Mouse (Mus musculus) embryonic stem cell, embryonic (primary cell): ENCODE data around the gene Pnkp.

Experiments
- CTCF ChIA-PET, 4 experiments: fragments of 300-600 bp in 2 of 4; fragments of 350-600 bp in 2 of 4; sonication (Branson Sonifier 250); formaldehyde crosslinking; loops; one replicate each; lab custom pipeline; 2022; ENCODE audit warnings: inconsistent platforms in 2 of 4; lab: Charles Lee
- POLR2A ChIA-PET, 4 experiments: fragments of 300-600 bp in 2 of 4; fragments of 350-600 bp in 2 of 4; sonication (Branson Sonifier 250); formaldehyde crosslinking; loops; one replicate each; lab custom pipeline; 2022; ENCODE audit warnings: antibody characterized with exemption in 4 of 4, inconsistent platforms in 1 of 4; lab: Charles Lee

Gene Pnkp

GRCm38 (mm10) chr7:44857042-44857552, at the start of gene Pnkp:
Gene Pnkp, plus strand, starts transcription at chr7:44857139.
- ChIA-PET CTCF (interaction anchor here in 1 of 4 experiments (0.8 to 1.6 kb wide), 4 partner anchors 9 to 112 kb away, joined by 3 to 5 read pairs (median 4); partner anchors contain the start of genes Akt1s1, Ptov1 and Tbc1d17), POLR2A (interaction anchor here in 3 of 4 experiments (0.6 to 52.0 kb wide), 35 partner anchors 7 to 609 kb away, joined by 3 to 2007 read pairs (median 6); partner anchors contain the start of genes Atf5 (in 3 of the 3), Il4i1 (in 3 of the 3), Nup62 (in 3 of the 3) and Ptov1 (in 3 of the 3))

- POLR2A ChIA-PET: interaction anchor here in 3 of 4 experiments (0.6 to 2.1 kb wide), 9 partner anchors 8 to 177 kb away, joined by 3 to 11 read pairs (median 4); partner anchors contain the start of genes Atf5 (in 1 of the 3), Il4i1 (in 1 of the 3), Izumo2 (in 1 of the 3) and Prmt1 (in 1 of the 3)
- CTCF ChIA-PET: interaction anchor here in 1 of 4 experiments (0.6 kb wide), 1 partner anchor 95 kb away, joined by 10 read pairs; no protein-coding TSS in a partner anchor
Measured at GRCm38 (mm10) chr7:44808927-44809326, 48.0 kb upstream of the Pnkp start.

- CTCF ChIA-PET: no interaction called here
- POLR2A ChIA-PET: interaction anchor here in 3 of 4 experiments (0.5 to 2.1 kb wide), 6 partner anchors 8 to 305 kb away, joined by 3 to 11 read pairs (median 4); no protein-coding TSS in a partner anchor
Measured at GRCm38 (mm10) chr7:44809466-44809865, 47.5 kb upstream of the Pnkp start.

GRCm38 (mm10) chr7:44810365-44810764, 46.6 kb upstream of the Pnkp start:
- POLR2A ChIA-PET: interaction anchor here in 1 of 4 experiments (1.0 to 1.4 kb wide), 2 partner anchors 10 to 19 kb away, joined by 3 read pairs; no protein-coding TSS in a partner anchor
- CTCF ChIA-PET: no interaction called here

- ChIA-PET POLR2A (interaction anchor here in 1 of 4 experiments (1.0 to 1.4 kb wide), 5 partner anchors 8 to 59 kb away, joined by 3 to 4 read pairs (median 3); partner anchors contain the start of gene Ptov1), CTCF (no interaction called here)
Measured at GRCm38 (mm10) chr7:44810819-44811557, 46.0 kb upstream of the Pnkp start.

GRCm38 (mm10) chr7:44812651-44813325, 44.2 kb upstream of the Pnkp start:
- ChIA-PET CTCF (interaction anchor here in 1 of 4 experiments (0.6 to 0.7 kb wide), 2 partner anchors 100 to 319 kb away, joined by 4 to 5 read pairs; no protein-coding TSS in a partner anchor), POLR2A (interaction anchor here in 3 of 4 experiments (0.5 to 1.7 kb wide), 10 partner anchors 9 to 222 kb away, joined by 3 to 8 read pairs (median 3); partner anchors contain the start of gene Kcnc3 (in 1 of the 3))

- POLR2A ChIA-PET: interaction anchor here in 3 of 4 experiments (1.7 to 43.6 kb wide), 10 partner anchors 10 to 172 kb away, joined by 8 to 2007 read pairs (median 69); partner anchors contain the start of genes Akt1s1 (in 3 of the 3), Tbc1d17 (in 3 of the 3), Pnkp (in 2 of the 3) and Izumo2 (in 1 of the 3)
- CTCF ChIA-PET: no interaction called here
Measured at GRCm38 (mm10) chr7:44813985-44814384, 43.0 kb upstream of the Pnkp start.

GRCm38 (mm10) chr7:44814423-44814822, 42.5 kb upstream of the Pnkp start:
- POLR2A ChIA-PET: interaction anchor here (0.6 to 43.6 kb wide), 25 partner anchors 10 to 208 kb away, joined by 3 to 2007 read pairs (median 28); partner anchors contain the start of genes Akt1s1 (in 3 of the 4), Ptov1 (in 3 of the 4), Tbc1d17 (in 3 of the 4) and Pnkp (in 2 of the 4)
- CTCF ChIA-PET: interaction anchor here in 2 of 4 experiments (0.6 to 3.4 kb wide), 2 partner anchors 12 to 315 kb away, joined by 3 to 28 read pairs; no protein-coding TSS in a partner anchor

- ChIA-PET CTCF (interaction anchor here (0.6 to 3.4 kb wide), 19 partner anchors 9 to 651 kb away, joined by 3 to 28 read pairs (median 3); partner anchors contain the start of genes Emc10 (in 1 of the 4), Fam71e1 (in 1 of the 4), Fuz (in 1 of the 4) and Rras (in 1 of the 4)), POLR2A (interaction anchor here (0.6 to 43.6 kb wide), 140 partner anchors 7 to 1349 kb away, joined by 3 to 2007 read pairs (median 5); partner anchors contain the start of genes Akt1s1 (in 3 of the 4), Ap2a1 (in 3 of the 4), Izumo2 (in 3 of the 4) and Prmt1 (in 3 of the 4))
Measured at GRCm38 (mm10) chr7:44814952-44815553, 41.9 kb upstream of the Pnkp start.

- POLR2A ChIA-PET: interaction anchor here (0.5 to 43.6 kb wide), 199 partner anchors 8 to 1350 kb away, joined by 3 to 2007 read pairs (median 4); partner anchors contain the start of genes Akt1s1 (in 3 of the 4), Ap2a1 (in 3 of the 4), Emc10 (in 3 of the 4) and Fam71e1 (in 3 of the 4)
- CTCF ChIA-PET: interaction anchor here (0.5 to 3.4 kb wide), 26 partner anchors 8 to 895 kb away, joined by 3 to 28 read pairs (median 3); partner anchors contain the start of genes Emc10 (in 1 of the 4), Fam71e1 (in 1 of the 4), Fuz (in 1 of the 4) and Rras (in 1 of the 4)
Measured at GRCm38 (mm10) chr7:44815721-44816469, 41.0 kb upstream of the Pnkp start, which contains the start of the genes Nup62 and Il4i1. Gene Nup62, plus strand, starts transcription at chr7:44816088. Gene Il4i1, plus strand, starts transcription at chr7:44816387.

GRCm38 (mm10) chr7:44816470-44817021, 40.4 kb upstream of the Pnkp start, which contains the start of gene Atf5:
Gene Atf5, minus strand, starts transcription at chr7:44816658.
- POLR2A ChIA-PET: interaction anchor here (0.6 to 43.6 kb wide), 148 partner anchors 8 to 1350 kb away, joined by 3 to 2007 read pairs (median 5); partner anchors contain the start of genes Akt1s1 (in 3 of the 4), Ap2a1 (in 3 of the 4), Emc10 (in 3 of the 4) and Fam71e1 (in 3 of the 4)
- CTCF ChIA-PET: interaction anchor here in 3 of 4 experiments (1.0 to 3.4 kb wide), 12 partner anchors 8 to 322 kb away, joined by 3 to 28 read pairs (median 4); partner anchors contain the start of gene Tbc1d17 (in 1 of the 3)

- CTCF ChIA-PET: interaction anchor here in 2 of 4 experiments (1.2 to 3.4 kb wide), 3 partner anchors 9 to 12 kb away, joined by 3 to 28 read pairs (median 6); no protein-coding TSS in a partner anchor
Measured at GRCm38 (mm10) chr7:44817441-44817840, 39.5 kb upstream of the Pnkp start.

GRCm38 (mm10) chr7:44818164-44818563, 38.8 kb upstream of the Pnkp start:
- CTCF ChIA-PET: interaction anchor here in 2 of 4 experiments (1.2 to 2.2 kb wide), 3 partner anchors 8 to 73 kb away, joined by 3 to 11 read pairs (median 6); no protein-coding TSS in a partner anchor

More at GRCm38 (mm10) chr7:44817441-44817840, 39.5 kb upstream of the Pnkp start:
- POLR2A ChIA-PET: interaction anchor here (0.7 to 43.6 kb wide), 51 partner anchors 8 to 512 kb away, joined by 3 to 2007 read pairs (median 13); partner anchors contain the start of genes Akt1s1 (in 3 of the 4), Izumo2 (in 3 of the 4), Tbc1d17 (in 3 of the 4) and Vrk3 (in 3 of the 4)

GRCm38 (mm10) chr7:44818751-44819235, 38.1 kb upstream of the Pnkp start:
- POLR2A ChIA-PET: interaction anchor here (0.6 to 43.6 kb wide), 89 partner anchors 9 to 577 kb away, joined by 3 to 2007 read pairs (median 4); partner anchors contain the start of genes Akt1s1 (in 4 of the 4), Tbc1d17 (in 4 of the 4), Ap2a1 (in 3 of the 4) and Izumo2 (in 3 of the 4)
- CTCF ChIA-PET: interaction anchor here in 2 of 4 experiments (0.6 to 2.2 kb wide), 4 partner anchors 10 to 165 kb away, joined by 3 to 11 read pairs (median 3); no protein-coding TSS in a partner anchor

More at GRCm38 (mm10) chr7:44818164-44818563, 38.8 kb upstream of the Pnkp start:
- POLR2A ChIA-PET: interaction anchor here (0.6 to 43.6 kb wide), 65 partner anchors 9 to 578 kb away, joined by 3 to 2007 read pairs (median 4); partner anchors contain the start of genes Akt1s1 (in 3 of the 4), Ap2a1 (in 3 of the 4), Izumo2 (in 3 of the 4) and Pnkp (in 3 of the 4)
